In the genomic region with DNA sequence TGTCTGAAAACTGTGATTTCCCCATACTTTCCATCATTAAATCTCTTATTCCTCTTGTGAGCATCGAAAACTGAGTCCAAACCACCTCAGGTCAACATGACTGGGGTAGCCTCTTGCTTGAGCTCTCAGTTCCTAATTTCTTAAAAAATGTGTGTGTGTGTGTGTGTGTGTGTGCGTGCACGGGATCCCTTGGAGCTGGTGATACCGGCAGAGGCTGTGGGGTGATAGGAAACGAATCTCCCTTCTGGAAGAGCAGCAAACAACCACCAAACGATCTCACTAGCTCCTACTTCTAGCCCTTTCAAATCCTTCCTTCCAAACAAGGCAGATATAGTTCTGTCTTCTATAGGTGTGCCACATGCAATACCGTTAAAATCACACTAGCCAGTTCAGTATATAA, we compare ENCODE assay signal across 9 mouse cellular contexts. TPM values are rescaled to one million over a fixed set of nuclear protein-coding genes. Genes with fewer than 3 reads are reported as not detected.
A peak's percentile ranks its signal among the peaks of the same experiment; 100 is the strongest.
DNase-seq lines count a peak whose midpoint lies in the region; ATAC-seq and TF ChIP-seq lines count a peak whose summit lies in the region.
"Had no signal": no experiment of that assay in that cellular context is flagged by ENCODE, and none has a peak within 500 bp of the region (broad histone marks: within the 10 kb centered on the region; RNA-seq: fewer than 3 reads in every experiment).

No protein-coding gene starts in this region.

- no peaks in the 10 kb centered on the region for H3K9me3 ChIP-seq in liver, embryonic 13.5 days (replicated peaks)
- no peaks in the 10 kb centered on the region for H3K9me3 ChIP-seq in stomach, postnatal 0 days (ENCODE audit: control insufficient read depth, low read length)

- peak; percentile 64 for DNase-seq in heart, adult 11 months
- no peak for DNase-seq in heart, postnatal 36 days
- no peak for DNase-seq in testis, postnatal 14 days (ENCODE audit: low spot score)
- DNase-seq in liver, embryonic 13.5 days, result no peak
- peak; percentile 13 for DNase-seq in stomach, postnatal 0 days (ENCODE audit: low spot score)
- no peak for DNase-seq in cerebellum, adult 11 months
- DNase-seq: right cerebral cortex, adult 18-20 months had no signal

- 79% methylated on average over 7 of the region's 7 CpGs for WGBS in liver, embryonic 13.5 days (ENCODE audit: insufficient replicate concordance)
- WGBS in stomach, postnatal 0 days, result 73% methylated on average over 7 of the region's 7 CpGs

- no peak for TF ChIP-seq POLR2A in testis, adult 2 months (IDR thresholded peaks at IDR 0.05; ENCODE audit: control insufficient read depth, low read depth, low read length)

- peak overlapping the region; percentile 77 for H3K9ac ChIP-seq in liver, embryonic 13.5 days
- H3K9ac ChIP-seq in stomach, postnatal 0 days (ENCODE audit: low read length), result no peak overlapping the region

- TF ChIP-seq CTCF in testis, adult 2 months (IDR thresholded peaks at IDR 0.05; ENCODE audit: control insufficient read depth, insufficient read depth, insufficient replicate concordance, low read depth, low read length), result no peak
- TF ChIP-seq CTCF in stomach, postnatal 0 days (IDR thresholded peaks at IDR 0.05; ENCODE audit: low read depth), result no peak

- TF ChIP-seq EP300 in stomach, postnatal 0 days (optimal IDR thresholded peaks at IDR 0.05), result no peak

- H3K36me3 ChIP-seq in testis, adult 2 months (ENCODE audit: control insufficient read depth, insufficient read depth, low read length), result no peaks in the 10 kb centered on the region; the same call in 1 of the 2 replicates
- peaks cover 25% of the 10 kb centered on the region for H3K36me3 ChIP-seq in liver, embryonic 13.5 days
- peaks cover 8% of the 10 kb centered on the region for H3K36me3 ChIP-seq in stomach, postnatal 0 days (ENCODE audit: control insufficient read depth, insufficient read depth, low read length)

- intact Hi-C loops in heart, postnatal 36 days (cut with DNase I), result no loop called here

- no peak overlapping the region for H3K27ac ChIP-seq in testis, adult 2 months (ENCODE audit: control insufficient read depth, insufficient read depth, low read depth, low read length)
- no peak overlapping the region for H3K27ac ChIP-seq in liver, embryonic 13.5 days
- no peak overlapping the region for H3K27ac ChIP-seq in stomach, postnatal 0 days (replicated peaks)

- ATAC-seq in liver, embryonic 13.5 days (ENCODE audit: low read depth), result no peak
- no peak for ATAC-seq in stomach, postnatal 0 days (ENCODE audit: low FRiP score, low TSS enrichment)
- ATAC-seq in CD4-positive, CD25-positive, alpha-beta regulatory T cell, adult 4 months, result no peak

- no peaks in the 10 kb centered on the region for H3K27me3 ChIP-seq in testis, adult 2 months (ENCODE audit: control insufficient read depth, insufficient read depth, low read length)
- H3K27me3 ChIP-seq in liver, embryonic 13.5 days, result 0 out of 2 replicates have a peak, but pooled peaks cover 5% of the 10 kb centered on the region
- no peaks in the 10 kb centered on the region for H3K27me3 ChIP-seq in stomach, postnatal 0 days (ENCODE audit: control insufficient read depth, insufficient read depth, low read length)

- peak overlapping the region; percentile 72 for H3K4me3 ChIP-seq in testis, adult 2 months (ENCODE audit: control insufficient read depth, low read depth, low read length)
- peak overlapping the region; percentile 72 for H3K4me3 ChIP-seq in liver, embryonic 13.5 days (replicated peaks)
- H3K4me3 ChIP-seq in stomach, postnatal 0 days (ENCODE audit: low read depth, low read length), result no peak overlapping the region

- peak overlapping the region; percentile 88 for H3K4me2 ChIP-seq in liver, embryonic 13.5 days
- peak overlapping the region; percentile 78; the same call in 1 of the 2 replicates for H3K4me2 ChIP-seq in stomach, postnatal 0 days (replicated peaks; ENCODE audit: low read depth)

- H3K4me1 ChIP-seq in testis, adult 2 months (ENCODE audit: control insufficient read depth, insufficient read depth, low read length), result no peaks in the 10 kb centered on the region
- peaks cover 11% of the 10 kb centered on the region for H3K4me1 ChIP-seq in liver, embryonic 13.5 days (replicated peaks)
- no peaks in the 10 kb centered on the region for H3K4me1 ChIP-seq in stomach, postnatal 0 days (replicated peaks; ENCODE audit: control insufficient read depth, insufficient read depth)

RNA-seq across cellular contexts. Expression of a gene that starts 0.6 kb away (rescaled TPM):
- total RNA-seq in heart, postnatal 36 days (2021), result 1 to 10 TPM; 2.1 to 2.3 TPM
- 270 and 284 TPM in 2 replicates for polyA plus RNA-seq in testis, adult 2 months (2012; rRNA removed)
- 0.16 and 0.22 TPM in 2 replicates for polyA plus RNA-seq in liver, embryonic 13.5 days (2015; fragmentation: Nextera tagmentation; extraction: Ambion mirVana)
- polyA plus RNA-seq in stomach, postnatal 0 days (2015; fragmentation: Nextera tagmentation; extraction: Ambion mirVana), result 3.5 and 4.2 TPM in 2 replicates
- under 1 TPM in 1 of 2 experiments, not detected in 1; 0.95 TPM for polyA plus RNA-seq in CD4-positive, CD25-positive, alpha-beta regulatory T cell, adult 4 months (2017; shearing (Covaris generic))

RNA-seq across cellular contexts. Expression of a gene that starts 10.0 kb away (rescaled TPM):
- total RNA-seq in heart, postnatal 36 days (2021), result 100 to 1,000 TPM; 171 to 196 TPM
- 3.1 and 3.7 TPM in 2 replicates for polyA plus RNA-seq in testis, adult 2 months (2012; rRNA removed)
- polyA plus RNA-seq in liver, embryonic 13.5 days (2015; fragmentation: Nextera tagmentation; extraction: Ambion mirVana), result 117 and 139 TPM in 2 replicates
- 3,153 and 3,669 TPM in 2 replicates for polyA plus RNA-seq in stomach, postnatal 0 days (2015; fragmentation: Nextera tagmentation; extraction: Ambion mirVana)
- polyA plus RNA-seq in CD4-positive, CD25-positive, alpha-beta regulatory T cell, adult 4 months (2017; shearing (Covaris generic)), result 10 to 100 TPM; 32.4 to 36.4 TPM

RNA-seq across cellular contexts. Expression of a gene that starts 54.4 kb away (rescaled TPM):
- total RNA-seq in heart, postnatal 36 days (2021), result not detected
- 95.2 and 103 TPM in 2 replicates for polyA plus RNA-seq in testis, adult 2 months (2012; rRNA removed)
- polyA plus RNA-seq in liver, embryonic 13.5 days (2015; fragmentation: Nextera tagmentation; extraction: Ambion mirVana), result 0.03 TPM in 1 of 2 replicates, not detected in the other
- 0.51 and 1.1 TPM in 2 replicates for polyA plus RNA-seq in stomach, postnatal 0 days (2015; fragmentation: Nextera tagmentation; extraction: Ambion mirVana)
- polyA plus RNA-seq in CD4-positive, CD25-positive, alpha-beta regulatory T cell, adult 4 months (2017; shearing (Covaris generic)), result under 1 TPM; 0.10 to 0.75 TPM

RNA-seq across cellular contexts. Expression of a gene that starts 54.4 kb away (rescaled TPM):
- total RNA-seq in heart, postnatal 36 days (2021), result 10 to 100 TPM in 1 of 2 experiments, 1 to 10 TPM in 1; 9.9 to 15.1 TPM
- 43.0 and 48.0 TPM in 2 replicates for polyA plus RNA-seq in testis, adult 2 months (2012; rRNA removed)
- polyA plus RNA-seq in liver, embryonic 13.5 days (2015; fragmentation: Nextera tagmentation; extraction: Ambion mirVana), result 3.8 and 3.9 TPM in 2 replicates
- polyA plus RNA-seq in stomach, postnatal 0 days (2015; fragmentation: Nextera tagmentation; extraction: Ambion mirVana), result 7.9 and 9.0 TPM in 2 replicates
- 10 to 100 TPM; 10.5 to 12.7 TPM for polyA plus RNA-seq in CD4-positive, CD25-positive, alpha-beta regulatory T cell, adult 4 months (2017; shearing (Covaris generic))

Comparison
In these comparisons a context has a peak if more than half of its experiments do, and no peak if none do; other contexts are left out.
1. DNase-seq: peak in heart, adult 11 months (single experiment) and stomach, postnatal 0 days (single experiment); none in heart, postnatal 36 days (0 of 2), testis, postnatal 14 days (single experiment), liver, embryonic 13.5 days (single experiment) and cerebellum, adult 11 months (single experiment).
2. RNA of a gene that starts 0.6 kb away (polyA plus RNA-seq): 270 to 284 TPM in testis, adult 2 months; 3.5 to 4.2 TPM in stomach, postnatal 0 days, 0.95 TPM in CD4-positive, CD25-positive, alpha-beta regulatory T cell, adult 4 months and 0.16 to 0.22 TPM in liver, embryonic 13.5 days; every median in the first group is over 10 times any median in the second.
3. RNA of a gene that starts 10.0 kb away (polyA plus RNA-seq): 3,153 to 3,669 TPM in stomach, postnatal 0 days; 117 to 139 TPM in liver, embryonic 13.5 days, 32.4 to 36.4 TPM in CD4-positive, CD25-positive, alpha-beta regulatory T cell, adult 4 months and 3.1 to 3.7 TPM in testis, adult 2 months; every median in the first group is over 10 times any median in the second.
4. RNA of a gene that starts 54.4 kb away (polyA plus RNA-seq): 95.2 to 103 TPM in testis, adult 2 months; 0.10 to 0.75 TPM in CD4-positive, CD25-positive, alpha-beta regulatory T cell, adult 4 months, 0.51 to 1.1 TPM in stomach, postnatal 0 days and 0.03 TPM in liver, embryonic 13.5 days; every median in the first group is over 10 times any median in the second.